Mouse (Mus musculus): Measurements from ENCODE around the gene Ccdc78.

GRCm38 (mm10) chr17:25775318-25776062, 10.9 kb upstream of the Ccdc78 start:
- no peak for TF ChIP-seq HCFC1 (IDR thresholded peaks at IDR 0.05; ENCODE audit: low read depth, low read length)
- no peak for TF ChIP-seq RAD21 (IDR thresholded peaks at IDR 0.05; ENCODE audit: low read depth, low read length)
- no peak for TF ChIP-seq CTCF (IDR thresholded peaks at IDR 0.05 in 2 of 3, conservative IDR thresholded peaks at IDR 0.05 in 1 of 3; ENCODE audit: control insufficient read depth in 1 of 3, insufficient read depth in 1 of 3, low read depth in 2 of 3, low read length in 3 of 3, poor library complexity in 1 of 3, severe bottlenecking in 1 of 3)
- no peak for TF ChIP-seq UBTF (IDR thresholded peaks at IDR 0.05; ENCODE audit: borderline replicate concordance, insufficient read depth, low read depth, low read length)
- no peak for TF ChIP-seq SIN3A (IDR thresholded peaks at IDR 0.05; ENCODE audit: low read length)

Measured in MEL (cell line).